Mouse (Mus musculus) testis, adult 2 months (tissue): Measurements from ENCODE around the gene Gpx4.

ENCODE experiments used
- CTCF ChIP-seq: fragments of 200-500 bp; IDR thresholded peaks from 2 replicates; pipeline ENCODE4 v1.5.1; 2012; ENCODE audit warnings: low read depth, mild to moderate bottlenecking, inconsistent platforms, low read length, moderate library complexity; ENCODE audit not compliant: control insufficient read depth, insufficient read depth, insufficient replicate concordance
- POLR2A ChIP-seq: fragments of 200-500 bp; IDR thresholded peaks from 2 replicates; pipeline ENCODE4 v1.6.1; 2012; ENCODE audit warnings: low read depth, mild to moderate bottlenecking, inconsistent platforms, low read length, moderate library complexity; ENCODE audit not compliant: control insufficient read depth

- no peak for TF ChIP-seq POLR2A
- no peak for TF ChIP-seq CTCF
Measured at GRCm38 (mm10) chr10:80055364-80055763, 8.4 kb downstream of the Gpx4 start.
